Mouse (Mus musculus): ENCODE results near the gene Rnf8.

Rnf8 gene

GRCm38 (mm10) chr17:29627285-29627684 is 12.7 kb downstream of the Rnf8 start:
- no peak for DNase-seq (ENCODE audit: low spot score)

DNA sequence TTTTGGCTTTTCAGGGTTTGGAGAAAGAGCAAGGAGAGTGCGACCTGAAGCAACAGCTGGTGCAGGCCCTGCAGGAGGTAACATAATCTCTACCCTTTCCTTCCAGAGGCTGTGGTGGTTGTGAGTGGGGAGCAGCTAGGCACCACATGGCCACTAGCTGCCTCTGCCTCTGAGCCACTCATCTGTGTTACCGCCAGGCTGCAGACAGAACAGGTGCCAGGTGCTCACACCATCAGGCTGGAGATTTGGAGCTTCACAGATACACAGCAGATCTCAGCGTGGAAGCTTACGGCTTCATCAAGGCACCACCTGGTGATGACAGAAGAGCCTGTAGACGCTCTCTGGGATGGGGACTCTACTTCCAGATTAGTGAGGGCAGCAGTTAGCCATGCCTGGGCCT is 14.4 kb downstream of the Rnf8 start:
- DNase-seq (ENCODE audit: low spot score), result peak; percentile 22

GRCm38 (mm10) chr17:29629620-29630019 is 15.0 kb downstream of the Rnf8 start:
- DNase-seq (ENCODE audit: low spot score), result no peak

- no peak for DNase-seq (ENCODE audit: low spot score)
Measured at GRCm38 (mm10) chr17:29632312-29632711, 17.7 kb downstream of the Rnf8 start.

DNA sequence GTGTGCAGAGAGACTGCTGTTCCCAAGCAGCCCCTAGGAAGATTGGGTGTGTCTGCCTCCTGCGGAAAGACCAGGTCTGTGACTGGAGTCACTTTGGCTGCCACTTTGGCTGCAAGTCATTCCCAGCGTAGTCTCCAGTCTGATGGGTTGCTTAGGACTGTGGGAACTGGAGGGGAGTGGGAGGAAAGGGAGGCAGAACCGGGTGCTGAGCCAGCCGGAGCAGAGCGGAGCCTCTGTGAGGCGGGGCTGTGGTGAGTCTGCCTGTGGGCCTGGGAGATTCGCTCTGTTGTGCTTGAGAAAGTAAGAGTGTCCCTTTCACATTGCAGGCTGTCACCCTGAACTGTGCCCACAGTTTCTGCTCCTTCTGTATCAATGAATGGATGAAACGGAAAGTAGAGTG is 20.9 kb downstream of the Rnf8 start:
- no peak for DNase-seq (ENCODE audit: low spot score)

DNA sequence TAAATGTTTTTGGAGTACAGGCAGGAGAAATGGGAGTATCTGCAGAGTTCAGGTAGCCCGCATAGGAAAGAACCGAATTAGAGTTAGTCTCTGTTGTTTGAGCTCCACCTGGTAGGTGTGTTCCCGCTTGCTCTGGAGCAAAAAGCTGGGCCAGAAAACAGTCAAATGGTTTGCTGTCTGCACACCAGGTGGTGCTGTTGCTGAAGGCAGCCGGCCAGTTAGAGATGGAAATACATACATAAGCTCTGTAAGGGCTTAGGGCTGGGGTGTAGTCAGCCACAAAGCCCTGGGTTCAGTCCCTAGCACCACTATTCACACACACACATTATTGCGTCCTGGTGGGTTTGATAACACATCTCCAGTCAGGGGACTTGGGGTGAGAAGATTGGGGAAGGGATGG is 21.5 kb downstream of the Rnf8 start:
- DNase-seq (ENCODE audit: low spot score), result peak; percentile 36

- no peak for DNase-seq (ENCODE audit: low spot score)
Measured at GRCm38 (mm10) chr17:29637377-29637776, 22.8 kb downstream of the Rnf8 start.

GRCm38 (mm10) chr17:29637895-29638294 is 23.3 kb downstream of the Rnf8 start:
- no peak for DNase-seq (ENCODE audit: low spot score)

GRCm38 (mm10) chr17:29640971-29641370 is 26.4 kb downstream of the Rnf8 start:
- no peak for DNase-seq (ENCODE audit: low spot score)

DNA sequence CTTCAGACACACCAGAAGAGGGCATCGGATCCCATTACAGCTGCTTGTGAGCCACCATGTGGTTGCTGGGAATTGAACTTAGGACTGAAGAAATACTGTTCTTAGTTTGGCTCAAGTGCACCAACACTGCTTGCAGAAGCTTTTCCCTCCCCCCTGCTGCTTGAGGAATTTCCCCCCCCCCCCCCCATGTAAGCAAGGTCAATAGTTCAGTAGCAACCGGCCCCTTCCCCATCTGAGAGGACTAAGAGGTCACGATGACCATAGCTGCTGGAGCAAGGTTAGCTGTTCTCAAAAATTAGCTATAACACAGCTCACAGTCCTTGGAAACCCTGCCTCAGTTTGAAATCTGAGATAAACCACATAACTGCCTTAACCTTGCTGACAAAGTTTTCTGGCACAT is 27.6 kb downstream of the Rnf8 start:
- no peak for DNase-seq (ENCODE audit: low spot score)

DNA sequence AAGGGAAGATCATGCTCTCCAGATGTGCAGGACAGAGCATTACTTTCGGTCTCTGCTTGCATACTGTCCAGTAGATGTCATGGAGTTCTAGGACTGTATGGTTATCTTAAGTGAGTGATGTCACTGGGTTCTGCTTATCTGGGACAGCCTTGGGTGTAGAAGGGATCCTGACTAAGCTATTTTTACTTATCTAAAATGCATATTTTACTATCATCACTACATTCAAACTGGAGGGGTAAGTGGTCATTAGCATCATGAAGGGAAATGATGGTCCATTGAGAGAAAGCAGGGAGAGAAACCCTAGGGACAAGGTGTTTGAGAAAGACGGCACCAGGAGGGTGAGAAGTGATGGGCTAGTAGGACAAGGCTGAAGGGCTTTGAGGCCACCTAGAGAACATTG is 43.7 kb downstream of the Rnf8 start:
- DNase-seq (ENCODE audit: low spot score), result no peak

DNA sequence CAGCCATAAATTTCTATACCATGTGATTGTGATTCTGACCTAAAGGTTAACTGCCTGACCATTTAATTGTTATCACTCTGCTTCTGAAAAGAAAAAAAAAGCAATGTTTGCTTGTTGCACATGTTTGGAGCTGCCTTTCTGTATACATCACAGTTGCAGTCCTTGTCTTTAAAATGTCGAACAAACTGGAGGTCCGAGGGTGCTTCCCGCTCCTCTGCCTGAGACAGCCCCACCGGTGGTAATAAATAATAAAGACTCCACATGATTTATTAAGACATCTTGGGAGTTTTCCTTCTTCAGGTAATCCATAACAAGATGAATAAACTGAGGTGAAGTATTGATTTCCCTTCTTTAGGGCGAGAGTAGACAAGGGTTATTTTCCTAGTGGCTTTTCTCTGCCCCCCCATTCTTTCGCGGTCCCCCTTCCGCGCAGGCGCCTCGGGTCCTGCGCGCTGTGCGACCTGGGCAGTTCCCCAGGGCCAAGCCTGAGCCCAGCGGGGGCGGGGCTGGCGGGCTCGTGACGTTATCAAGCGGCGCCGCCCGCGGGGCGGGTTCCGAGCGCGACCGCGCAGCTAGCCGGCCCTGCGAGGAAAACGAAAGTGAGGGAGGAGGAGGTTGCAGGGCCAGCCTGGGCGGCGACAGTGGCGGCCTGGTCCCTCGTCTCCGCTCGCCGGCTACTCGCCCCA is 45.6 kb downstream of the Rnf8 start, which contains the start of gene Cmtr1:
TSS of gene Cmtr1 (plus strand) at position 520 of the 686 bp plus-strand sequence.
- DNase-seq (ENCODE audit: low spot score), result peak; percentile 95

DNA sequence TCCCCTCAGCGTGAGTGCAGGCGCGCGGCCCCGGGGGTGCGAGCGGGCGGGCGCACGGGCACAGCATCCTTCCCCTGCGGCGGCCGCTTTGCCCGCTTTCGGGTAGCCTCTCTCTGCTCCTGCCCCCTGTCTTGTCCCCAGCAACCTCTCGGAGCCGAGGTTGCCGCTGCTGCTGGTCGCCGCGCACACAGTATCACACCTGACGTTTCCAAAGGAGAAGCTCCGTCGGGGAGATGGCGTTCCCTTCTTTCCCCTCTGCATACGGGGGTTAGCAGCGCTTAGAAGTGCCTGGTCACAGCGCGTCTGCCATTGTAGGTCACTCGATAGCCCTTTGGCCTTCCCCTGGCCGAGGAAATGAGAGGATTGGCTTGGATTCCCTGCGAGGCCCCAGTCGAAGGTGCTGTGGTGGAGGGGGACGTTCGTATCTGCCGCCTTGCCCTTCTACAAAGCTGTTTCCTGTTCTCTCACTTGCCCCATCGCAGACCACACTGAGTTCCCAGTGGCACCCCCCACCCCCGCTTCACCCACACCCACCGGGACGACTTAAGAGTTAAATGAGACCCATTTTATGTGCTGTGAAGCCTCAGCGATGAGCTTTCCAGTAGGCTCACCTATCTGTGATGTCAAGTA is 46.3 kb downstream of the Rnf8 start:
- no peak for DNase-seq (ENCODE audit: low spot score)

DNA sequence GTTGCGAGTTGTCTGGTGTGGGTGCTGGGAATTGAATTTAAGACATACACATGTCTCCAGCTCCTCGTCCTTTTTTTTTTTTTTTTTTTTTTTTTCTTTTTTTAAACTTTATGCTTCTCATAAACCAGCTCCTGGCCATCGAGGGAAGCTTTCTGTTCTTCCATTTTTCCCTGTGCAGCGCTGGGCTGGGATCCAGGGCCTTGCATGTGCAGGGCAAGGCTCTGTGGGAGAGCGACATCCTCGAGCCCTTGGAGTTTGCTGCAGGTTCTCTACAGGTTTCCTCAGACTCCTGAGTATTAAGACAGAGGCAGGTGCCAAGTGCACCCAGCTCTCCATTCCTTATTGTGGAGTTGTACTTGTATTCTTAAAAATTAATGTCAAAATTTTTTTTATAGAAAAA is 47.6 kb downstream of the Rnf8 start:
- DNase-seq (ENCODE audit: low spot score), result no peak

GRCm38 (mm10) chr17:29668051-29668986 is 53.7 kb downstream of the Rnf8 start:
- DNase-seq (ENCODE audit: low spot score), result peak; percentile 45

DNA sequence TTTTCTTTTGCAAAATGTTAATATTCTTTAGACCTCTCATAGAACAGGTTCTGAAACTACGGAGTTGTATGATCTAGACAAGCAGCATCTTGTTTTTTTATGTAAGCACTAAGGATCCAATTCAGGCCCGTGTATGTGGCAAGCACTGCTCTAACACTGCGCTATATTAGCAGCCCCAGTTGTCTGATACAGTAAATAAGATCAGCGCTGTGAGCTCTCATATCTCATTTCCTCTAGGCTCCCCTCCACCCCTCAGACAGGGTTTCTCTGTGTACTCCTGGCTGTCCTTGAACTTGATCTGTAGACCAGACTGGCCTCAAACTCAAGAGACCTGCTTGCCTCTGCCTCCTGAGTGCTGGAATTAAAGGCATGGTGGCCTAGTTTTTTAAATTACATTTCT is 54.4 kb downstream of the Rnf8 start:
- DNase-seq (ENCODE audit: low spot score), result no peak

GRCm38 (mm10) chr17:29669936-29670335 is 55.3 kb downstream of the Rnf8 start:
- DNase-seq (ENCODE audit: low spot score), result no peak

DNA sequence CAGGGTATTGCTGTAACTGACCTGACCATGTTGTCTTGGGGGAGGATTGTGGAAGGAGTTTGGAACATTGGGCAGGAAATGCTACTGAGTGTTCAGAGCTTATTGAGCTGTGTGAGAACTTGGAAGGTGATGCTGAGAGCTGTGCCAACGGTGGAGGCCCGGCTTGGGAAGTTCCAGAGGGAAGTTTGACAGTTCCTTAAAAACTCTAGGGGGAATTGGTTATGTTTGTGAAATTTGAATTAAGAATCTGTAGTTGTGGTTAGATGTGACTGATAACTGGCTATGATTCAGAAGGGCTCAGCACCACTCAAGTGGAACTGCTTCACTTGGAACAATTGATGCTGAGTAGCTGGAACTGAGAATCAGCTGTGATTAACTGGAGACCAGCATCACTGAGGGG is 56.4 kb downstream of the Rnf8 start:
- no peak for DNase-seq (ENCODE audit: low spot score)

GRCm38 (mm10) chr17:29673325-29673724 is 58.7 kb downstream of the Rnf8 start:
- DNase-seq (ENCODE audit: low spot score), result no peak

- no peak for DNase-seq (ENCODE audit: low spot score)
Measured at GRCm38 (mm10) chr17:29678526-29678925, 63.9 kb downstream of the Rnf8 start.

DNA sequence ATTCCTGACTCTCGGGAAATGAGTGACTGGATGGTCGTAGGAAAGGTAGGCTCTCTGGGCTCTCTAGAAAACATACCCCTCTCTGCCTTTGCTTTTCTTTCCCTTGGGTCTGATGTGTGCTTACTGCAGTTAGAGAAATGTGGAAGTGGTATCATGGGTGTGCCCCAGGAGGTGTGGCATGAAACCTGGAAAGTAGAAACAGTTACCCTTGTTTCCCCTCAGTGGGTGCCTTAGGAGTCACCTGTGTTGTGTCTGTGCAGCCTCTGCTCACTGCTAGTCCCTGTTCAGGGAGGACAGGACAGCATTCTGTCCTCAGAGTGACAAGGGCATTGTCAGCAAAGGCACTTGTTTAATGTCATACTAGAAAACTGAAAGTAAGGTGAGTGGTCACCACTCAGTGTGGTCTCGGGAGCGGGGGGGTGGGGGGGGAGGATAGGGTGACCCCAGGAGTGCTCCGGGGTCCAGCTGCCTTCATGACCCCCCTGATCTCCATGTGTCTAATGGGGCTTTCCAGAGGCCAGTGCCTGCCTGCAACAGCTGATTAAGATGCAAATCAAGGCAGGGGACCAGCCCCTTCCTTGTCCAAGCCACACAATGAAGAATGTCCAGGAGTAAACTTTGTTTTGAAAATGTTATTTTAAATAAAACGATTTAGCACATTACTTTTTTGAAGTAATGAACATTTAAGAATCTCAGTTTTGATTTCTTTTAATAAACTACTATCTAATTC is 64.6 kb downstream of the Rnf8 start:
- DNase-seq (ENCODE audit: low spot score), result no peak

- peak; percentile 28 for DNase-seq (ENCODE audit: low spot score)
Measured at GRCm38 (mm10) chr17:29680174-29680573, 65.6 kb downstream of the Rnf8 start.

Data from layer of hippocampus, adult 11-12 months (tissue).